Mouse (Mus musculus) thymus, postnatal 0 days (tissue): ENCODE data around the gene Hist1h2ap. TPM values are rescaled to one million over a fixed set of nuclear protein-coding genes. Genes with fewer than 3 reads are reported as not detected.
"Not testable (repeated sequence)": the region's sequence is repeated elsewhere in the genome, so short reads cannot be mapped to it uniquely, and the experiment has no call there.

ENCODE experiments used
- DNase-seq: peaks from one replicate; pipeline ENCODE4 v3.0.0-alpha.2; 2015; ENCODE audit warnings: low spot score
- microRNA-seq: library from miRNA; unstranded; fragments of <30 nt; microRNA quantifications from one replicate; pipeline ENCODE4, GENCODE M21; 2016; ENCODE audit warnings: borderline number of aligned reads
- polyA plus RNA-seq: library from polyadenylated mRNA; unstranded; fragments of >200 nt; fragmentation: Nextera tagmentation; extraction: Ambion mirVana; gene quantifications from 2 replicates; pipeline ENCODE4 v1.2.1, GENCODE M21; 2015

Gene Hist1h2ap
- polyA plus RNA-seq, 1 experiment from 2014 or later: 11,737 TPM

DNA sequence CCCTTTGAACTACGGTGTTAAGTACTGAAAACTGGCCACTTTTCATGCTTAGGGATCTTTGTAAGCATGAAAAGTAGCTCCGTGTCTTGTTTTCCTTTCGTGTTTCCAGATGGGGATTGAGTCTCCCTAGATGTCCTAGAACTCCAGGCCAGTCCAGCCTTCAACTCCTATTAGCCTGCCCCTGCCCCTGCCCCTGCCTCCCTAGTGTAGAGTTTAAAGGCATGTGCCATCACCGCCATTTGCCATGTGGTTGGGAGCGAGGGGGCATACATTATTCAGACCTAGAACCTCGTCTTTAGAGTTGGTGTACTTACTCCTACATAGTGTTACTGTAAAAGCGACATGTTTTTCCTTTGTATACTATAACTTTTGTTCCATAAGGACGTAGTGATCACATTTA is 22.2 kb downstream of the Hist1h2ap start:
- DNase-seq: not testable (repeated sequence)

DNA sequence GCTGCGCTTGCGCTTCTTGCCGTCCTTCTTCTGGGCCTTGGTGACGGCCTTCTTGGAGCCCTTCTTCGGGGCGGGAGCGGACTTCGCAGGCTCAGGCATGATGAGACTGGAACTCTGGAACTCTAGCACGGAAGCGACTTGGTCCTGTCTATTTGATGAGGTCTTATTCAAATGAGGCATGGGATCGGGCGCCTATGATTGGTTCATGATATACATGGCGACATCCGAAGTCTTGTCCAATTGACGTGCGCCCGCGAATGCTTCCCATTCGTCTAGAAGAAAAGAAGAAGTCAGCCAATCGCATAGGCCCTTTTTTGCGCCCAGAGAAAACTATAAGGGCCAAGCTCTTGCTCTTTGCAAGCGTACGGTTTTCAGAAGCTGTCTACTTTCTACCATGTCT is 23.2 kb downstream of the Hist1h2ap start, which contains the start of the genes Hist1h2bq and Hist1h2ao:
TSS of gene Hist1h2bq (minus strand) at position 125 of the 400 bp plus-strand sequence.
TSS of gene Hist1h2ao (plus strand) at position 393 of the 400 bp plus-strand sequence.
- not testable (repeated sequence) for DNase-seq

DNA sequence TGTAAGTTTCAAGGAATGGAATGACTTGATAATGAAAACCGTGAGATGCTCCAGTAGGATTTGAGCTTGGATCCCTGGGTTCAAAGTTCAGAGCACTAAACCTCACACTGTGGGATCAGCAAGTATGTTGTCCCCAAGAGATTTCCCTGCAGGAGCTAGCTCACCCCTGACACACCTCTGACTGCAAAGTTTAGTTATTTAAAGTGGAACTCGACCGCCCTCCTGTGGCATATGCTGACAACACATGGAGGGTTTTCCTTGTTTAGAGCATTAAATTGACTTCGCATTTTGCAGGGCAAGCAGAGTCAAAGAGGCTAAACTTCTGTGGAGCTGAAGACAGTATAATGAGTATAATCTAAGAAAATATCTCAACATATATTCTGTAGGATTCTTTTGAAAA is 30.2 kb downstream of the Hist1h2ap start:
- DNase-seq: not testable (repeated sequence)

DNA sequence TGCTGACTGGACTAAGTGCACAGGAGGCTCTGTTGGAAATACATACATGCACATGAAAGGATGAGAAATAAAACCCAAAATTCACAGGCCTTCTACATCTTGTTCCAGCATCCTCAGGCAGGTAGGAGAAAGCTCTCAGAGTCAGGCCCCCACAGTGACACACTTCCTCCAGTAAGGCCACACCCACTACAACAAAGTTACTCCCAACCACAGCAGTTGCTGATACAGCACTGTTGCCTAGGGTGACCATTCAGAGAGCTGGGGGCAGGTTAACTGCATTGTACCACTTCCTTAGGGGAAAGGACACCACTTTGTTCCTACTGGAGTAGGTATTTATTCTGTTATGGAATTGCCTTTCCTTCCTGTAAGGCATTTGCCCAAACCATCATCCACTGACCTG is 36.1 kb downstream of the Hist1h2ap start:
- DNase-seq: not testable (repeated sequence)

DNA sequence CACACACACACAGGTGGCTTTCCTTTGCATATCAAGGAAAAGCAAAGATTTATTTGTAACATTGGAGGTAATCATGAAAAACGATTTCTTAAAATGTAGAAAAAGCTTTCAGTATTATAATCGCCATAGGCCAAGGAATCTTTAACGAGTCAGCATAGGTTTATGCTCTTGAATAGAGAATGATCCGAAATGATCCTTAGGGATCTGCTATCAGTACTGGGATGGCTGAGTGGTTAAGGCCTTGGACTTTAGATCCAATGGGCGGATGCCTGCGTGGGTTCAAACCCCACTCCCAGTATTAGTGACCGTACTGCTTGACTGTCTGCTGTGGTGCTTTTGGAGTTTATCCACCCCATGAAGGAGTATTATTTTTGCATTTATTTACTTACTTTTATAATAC is 37.7 kb downstream of the Hist1h2ap start:
- no peak for DNase-seq

DNA sequence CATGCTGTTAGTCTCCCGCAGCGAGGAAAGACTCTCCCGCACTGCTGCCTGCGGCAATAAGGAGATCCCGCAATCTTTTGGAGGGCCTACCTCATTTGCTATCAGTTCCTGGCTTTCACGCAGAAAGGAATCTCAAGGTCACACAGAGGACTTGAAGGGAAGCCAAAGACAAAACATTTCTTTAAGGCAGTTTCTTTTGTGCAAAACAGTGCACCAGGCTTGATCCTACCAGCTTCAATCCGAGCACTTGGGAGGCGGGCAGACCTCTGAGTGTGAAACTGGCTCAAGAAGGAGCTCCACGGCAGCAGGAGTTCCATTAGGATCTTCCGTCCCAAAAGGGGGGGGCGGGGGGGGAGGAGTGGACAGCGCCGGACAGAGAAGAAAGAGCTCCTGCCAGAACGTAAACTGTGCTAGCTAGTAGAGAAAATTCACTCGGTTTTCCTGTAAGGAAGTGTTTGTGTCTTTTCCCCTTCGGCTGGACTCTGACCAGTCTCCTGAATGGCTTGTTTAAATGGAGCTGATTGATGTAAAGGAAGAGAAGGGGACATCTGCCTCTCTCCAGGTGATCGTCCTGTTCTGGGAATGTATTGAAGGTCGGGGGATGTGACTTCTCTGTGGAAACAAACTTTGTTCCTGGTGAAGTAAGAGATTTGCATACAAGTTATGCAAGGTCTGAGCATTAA is 42.6 kb downstream of the Hist1h2ap start:
- DNase-seq: peak; percentile 2

DNA sequence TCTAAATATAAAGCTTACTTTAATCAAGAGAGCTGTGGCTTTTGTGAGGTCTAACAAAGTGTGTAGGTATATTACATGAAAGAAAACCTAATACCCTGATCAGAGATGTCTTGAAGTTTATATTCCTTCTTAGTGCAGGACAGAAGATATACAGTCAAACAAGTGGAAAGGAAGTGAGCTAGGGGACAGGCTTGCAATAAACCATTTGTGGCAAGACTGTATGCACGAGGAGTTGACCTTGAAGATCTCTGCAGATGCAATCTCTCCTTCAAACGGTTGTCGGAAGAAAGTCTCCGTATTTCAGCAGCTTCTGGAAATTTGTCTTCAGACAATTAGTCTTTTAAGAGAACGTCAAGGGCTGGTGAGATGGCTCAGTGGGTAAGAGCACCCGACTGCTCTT is 43.4 kb downstream of the Hist1h2ap start:
- peak; percentile 5 for DNase-seq

DNA sequence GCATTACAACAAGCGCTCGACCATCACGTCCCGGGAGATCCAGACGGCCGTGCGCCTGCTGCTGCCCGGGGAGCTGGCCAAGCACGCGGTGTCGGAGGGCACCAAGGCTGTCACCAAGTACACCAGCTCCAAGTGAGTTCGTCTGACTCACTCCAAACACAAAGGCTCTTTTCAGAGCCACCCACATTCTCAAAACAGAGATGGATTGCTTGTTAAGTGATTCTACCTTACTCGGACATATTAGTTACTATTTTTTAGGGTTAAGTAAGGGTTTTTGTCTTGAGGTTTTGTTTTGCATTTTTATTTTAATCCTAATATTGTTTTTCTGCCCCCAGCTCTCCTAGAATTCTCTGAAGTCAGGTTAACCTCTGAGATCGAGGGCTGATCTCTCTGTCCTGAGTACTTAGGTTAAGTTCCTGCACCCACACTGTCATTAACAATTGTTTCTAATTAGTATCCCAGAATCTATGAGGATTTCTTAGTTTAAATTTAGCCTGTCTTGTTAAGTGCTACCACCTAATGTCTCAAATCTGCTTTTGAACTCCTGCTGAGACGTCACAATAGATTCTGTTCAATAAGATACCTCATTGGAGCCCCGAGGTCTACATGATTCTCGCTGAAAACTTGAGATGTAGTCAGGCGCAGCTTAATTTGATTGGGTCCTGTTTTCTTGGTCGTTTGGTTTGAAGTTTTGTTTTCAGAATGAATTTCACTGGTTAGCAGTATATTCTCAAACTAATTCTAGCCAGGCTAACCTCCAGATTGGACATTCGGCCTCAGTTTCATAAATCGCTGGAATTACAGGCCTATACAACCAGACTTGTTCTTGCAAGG is 45.3 kb downstream of the Hist1h2ap start:
- DNase-seq: peak; percentile 42

DNA sequence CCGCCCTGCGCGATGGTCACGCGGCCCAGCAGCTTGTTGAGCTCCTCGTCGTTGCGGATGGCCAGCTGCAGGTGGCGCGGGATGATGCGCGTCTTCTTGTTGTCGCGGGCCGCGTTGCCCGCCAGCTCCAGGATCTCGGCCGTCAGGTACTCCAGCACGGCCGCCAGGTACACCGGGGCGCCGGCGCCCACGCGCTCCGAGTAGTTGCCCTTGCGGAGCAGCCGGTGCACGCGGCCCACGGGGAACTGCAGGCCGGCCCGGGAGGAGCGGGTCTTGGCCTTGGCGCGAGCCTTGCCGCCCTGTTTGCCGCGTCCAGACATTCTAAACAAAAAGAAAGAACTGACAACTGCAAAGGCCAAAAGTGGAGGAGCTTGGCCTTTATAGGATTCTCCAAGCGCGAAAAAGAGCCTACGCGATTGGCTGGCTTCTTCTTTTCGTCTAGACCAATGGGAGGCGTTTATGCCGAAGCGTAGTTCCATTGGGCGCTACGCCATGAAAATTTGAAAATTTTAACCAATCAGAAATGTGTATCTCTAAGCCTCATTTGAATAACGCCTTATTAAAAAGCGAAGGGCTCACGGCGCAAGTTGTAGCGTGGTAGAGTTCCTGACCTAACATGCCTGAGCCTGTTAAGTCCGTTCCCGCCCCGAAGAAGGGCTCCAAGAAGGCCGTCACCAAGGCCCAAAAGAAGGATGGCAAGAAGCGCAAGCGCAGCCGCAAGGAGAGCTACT is 46.2 kb downstream of the Hist1h2ap start, which contains the start of the genes Hist1h2an and Hist1h2bp:
TSS of gene Hist1h2an (minus strand) at position 320 of the 731 bp plus-strand sequence.
TSS of gene Hist1h2bp (plus strand) at position 563 of the 731 bp plus-strand sequence.
- peak; percentile 97 for DNase-seq

DNA sequence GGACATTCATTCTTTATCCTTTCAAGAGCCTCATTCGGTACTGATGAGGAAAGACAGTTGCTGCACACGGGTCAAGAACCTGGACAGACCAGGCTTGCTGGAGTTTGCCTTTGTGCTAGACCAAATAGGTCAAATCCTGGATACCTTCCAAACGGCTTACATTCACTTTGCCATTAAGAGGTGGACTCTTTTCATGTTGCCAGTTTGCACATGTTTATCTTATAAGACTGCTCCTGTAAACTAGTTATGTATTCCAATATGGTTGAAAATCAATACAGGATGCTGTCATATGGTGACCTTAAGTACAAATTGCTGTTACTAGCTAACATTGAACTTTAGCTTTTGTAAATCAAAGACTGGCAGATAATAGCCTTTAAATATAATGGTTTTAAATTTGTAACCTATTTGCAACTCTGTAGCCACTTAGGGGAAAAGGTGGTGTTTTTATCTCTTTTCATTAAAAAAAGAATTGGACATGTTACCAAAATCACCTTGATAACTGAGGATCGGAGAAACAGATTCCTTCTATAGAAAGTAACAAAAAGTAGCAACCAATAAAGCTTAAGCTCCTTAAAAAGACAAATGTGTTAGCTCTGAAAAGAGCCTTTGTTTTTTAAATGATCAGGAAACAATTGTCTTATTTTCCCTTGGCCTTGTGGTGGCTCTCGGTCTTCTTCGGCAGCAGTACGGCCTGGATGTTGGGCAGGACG is 47.0 kb downstream of the Hist1h2ap start:
- peak; percentile 41 for DNase-seq

DNA sequence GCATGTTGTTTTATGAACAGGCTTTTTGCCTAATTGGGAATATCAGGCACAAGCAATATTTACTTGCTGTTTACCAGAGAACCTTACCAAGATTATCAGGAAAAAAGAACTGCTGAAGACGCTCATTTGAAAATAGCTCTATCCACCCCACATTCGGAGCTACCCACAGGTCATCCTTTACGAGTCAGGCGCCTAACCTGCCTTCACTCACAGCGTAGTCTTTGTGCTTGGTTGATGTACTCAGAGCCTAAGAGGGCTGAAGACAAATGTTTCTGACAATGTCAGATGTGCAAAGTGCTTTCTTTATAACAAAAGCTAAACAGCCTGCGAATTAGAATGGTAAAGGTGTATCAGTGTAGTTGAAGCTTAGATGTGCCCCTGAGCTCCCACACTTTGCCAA is 49.0 kb downstream of the Hist1h2ap start:
- DNase-seq: peak; percentile 12

DNA sequence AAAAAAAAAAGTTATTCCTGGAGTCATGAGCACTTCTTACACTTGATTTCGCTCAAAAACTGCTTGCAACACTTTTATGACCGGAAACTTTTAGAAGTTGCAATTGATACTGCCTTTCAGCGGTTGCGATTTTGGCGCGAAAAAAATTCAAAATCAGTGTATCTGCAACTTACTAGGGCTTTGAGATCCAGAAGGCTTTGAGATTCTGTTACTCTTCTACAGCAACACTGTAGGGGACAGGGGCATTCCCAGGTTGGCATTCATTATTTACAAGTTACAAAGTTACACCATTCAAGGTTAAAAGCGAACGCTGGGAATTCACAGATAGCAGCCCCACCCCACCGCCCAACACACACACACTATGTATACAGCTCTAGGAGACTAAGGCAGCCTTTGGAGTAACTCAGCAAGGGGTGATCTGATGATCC is 49.6 kb downstream of the Hist1h2ap start:
- peak; percentile 72 for DNase-seq

DNA sequence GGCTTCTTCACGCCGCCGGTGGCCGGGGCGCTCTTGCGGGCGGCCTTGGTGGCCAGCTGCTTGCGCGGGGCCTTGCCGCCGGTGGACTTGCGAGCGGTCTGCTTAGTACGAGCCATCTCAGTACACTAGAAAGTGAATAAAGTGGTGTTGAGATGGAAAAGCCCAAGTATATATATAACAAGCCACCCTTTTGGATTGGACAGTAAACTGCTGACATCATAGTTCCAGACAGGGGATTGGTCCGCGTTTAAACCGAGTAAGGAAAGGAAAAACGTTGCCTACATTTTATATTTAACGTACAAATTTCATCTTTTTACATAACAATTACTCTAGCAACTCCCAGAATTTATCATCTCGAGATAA is 50.1 kb downstream of the Hist1h2ap start, which contains the start of gene Hist1h3i:
TSS of gene Hist1h3i (minus strand) at position 116 of the 363 bp plus-strand sequence.
- DNase-seq: peak; percentile 93

Small RNA genes lying within 50 kb of the gene (microRNA-seq; reads per million reads assigned to microRNA genes)
- not detected for gene Gm19658
- gene Gm44346: not detected
- gene Gm44466: not detected

Other genes with a start within 250 kb of the Hist1h2ap start
- gene Olfr1362, start 219.5 kb downstream of the Hist1h2ap start, polyA plus RNA-seq: not detected in 2 replicates
- gene Olfr11, start 191.0 kb downstream of the Hist1h2ap start, polyA plus RNA-seq: not detected in 2 replicates
- gene Olfr1361, start 170.1 kb downstream of the Hist1h2ap start, polyA plus RNA-seq: not detected in 2 replicates
- not detected in 2 replicates for gene Olfr1360, start 156.1 kb downstream of the Hist1h2ap start, polyA plus RNA-seq
- not detected in 2 replicates for gene Olfr1359, start 135.4 kb downstream of the Hist1h2ap start, polyA plus RNA-seq
- 8.9 and 16.3 TPM in 2 replicates for gene Hist1h2bl, start 117.4 kb downstream of the Hist1h2ap start, polyA plus RNA-seq
- gene Hist1h2ai, start 117.1 kb downstream of the Hist1h2ap start, polyA plus RNA-seq: 110 and 183 TPM in 2 replicates
- 43.7 and 67.6 TPM in 2 replicates for gene Hist1h3h, start 115.8 kb downstream of the Hist1h2ap start, polyA plus RNA-seq
- gene Hist1h2bm, start 111.5 kb downstream of the Hist1h2ap start, polyA plus RNA-seq: 22.0 and 29.1 TPM in 2 replicates
- 1.0 and 1.8 TPM in 2 replicates for gene Hist1h4j, start 98.4 kb downstream of the Hist1h2ap start, polyA plus RNA-seq
- gene Hist1h4k, start 83.0 kb downstream of the Hist1h2ap start, polyA plus RNA-seq: 16.8 and 24.8 TPM in 2 replicates
- gene Hist1h2ak, start 79.7 kb downstream of the Hist1h2ap start, polyA plus RNA-seq: 162 and 249 TPM in 2 replicates
- gene Hist1h2bn, start 79.4 kb downstream of the Hist1h2ap start, polyA plus RNA-seq: 22.7 and 35.8 TPM in 2 replicates
- gene Hist1h1b, start 52.9 kb downstream of the Hist1h2ap start, polyA plus RNA-seq: 71.7 and 80.7 TPM in 2 replicates
- 392 and 414 TPM in 2 replicates for gene Hist1h3i, start 50.1 kb downstream of the Hist1h2ap start, polyA plus RNA-seq
- 32.4 and 51.2 TPM in 2 replicates for gene Hist1h2an, start 46.3 kb downstream of the Hist1h2ap start, polyA plus RNA-seq
- 3.4 and 3.5 TPM in 2 replicates for gene Hist1h2bp, start 46.0 kb downstream of the Hist1h2ap start, polyA plus RNA-seq
- 63.1 and 89.0 TPM in 2 replicates for gene Hist1h2bq, start 23.3 kb downstream of the Hist1h2ap start, polyA plus RNA-seq
- 2.0 TPM in 1 of 2 replicates, not detected in the other for gene Hist1h2ao, start 23.0 kb downstream of the Hist1h2ap start, polyA plus RNA-seq
- 1.0 TPM in 1 of 2 replicates, not detected in the other for gene Hist1h4m, start 21.8 kb downstream of the Hist1h2ap start, polyA plus RNA-seq
- 35.0 and 40.5 TPM in 2 replicates for gene Hist1h4n, start 1.3 kb downstream of the Hist1h2ap start, polyA plus RNA-seq
- gene Hist1h2br, start 236 bp upstream of the Hist1h2ap start, polyA plus RNA-seq: 64.8 and 86.2 TPM in 2 replicates
- gene Zfp184, start 111.6 kb upstream of the Hist1h2ap start, polyA plus RNA-seq: 3.7 and 4.4 TPM in 2 replicates
- gene Pom121l2, start 147.7 kb upstream of the Hist1h2ap start, polyA plus RNA-seq: 0.14 and 0.18 TPM in 2 replicates
- 645 and 679 TPM in 2 replicates for gene Prss16, start 176.2 kb upstream of the Hist1h2ap start, polyA plus RNA-seq
- gene Hist1h2ah, start 202.1 kb upstream of the Hist1h2ap start, polyA plus RNA-seq: 49.6 and 71.7 TPM in 2 replicates
- 25.8 and 33.9 TPM in 2 replicates for gene Hist1h2bk, start 202.4 kb upstream of the Hist1h2ap start, polyA plus RNA-seq
- 37.1 and 39.2 TPM in 2 replicates for gene Hist1h4i, start 207.9 kb upstream of the Hist1h2ap start, polyA plus RNA-seq
- 178 and 206 TPM in 2 replicates for gene Hist1h2ag, start 209.4 kb upstream of the Hist1h2ap start, polyA plus RNA-seq
- 74.2 and 89.3 TPM in 2 replicates for gene Hist1h2bj, start 209.7 kb upstream of the Hist1h2ap start, polyA plus RNA-seq